Mouse (Mus musculus) urinary bladder, postnatal 14 days (tissue): ENCODE results near the gene Pgm5.
"Not testable (repeated sequence)": the region's sequence is repeated elsewhere in the genome, so short reads cannot be mapped to it uniquely, and the experiment has no call there.

Source experiments
- DNase-seq: peaks from one replicate; pipeline ENCODE4 v3.0.0; 2021; ENCODE audit warnings: low spot score

Gene Pgm5

DNA sequence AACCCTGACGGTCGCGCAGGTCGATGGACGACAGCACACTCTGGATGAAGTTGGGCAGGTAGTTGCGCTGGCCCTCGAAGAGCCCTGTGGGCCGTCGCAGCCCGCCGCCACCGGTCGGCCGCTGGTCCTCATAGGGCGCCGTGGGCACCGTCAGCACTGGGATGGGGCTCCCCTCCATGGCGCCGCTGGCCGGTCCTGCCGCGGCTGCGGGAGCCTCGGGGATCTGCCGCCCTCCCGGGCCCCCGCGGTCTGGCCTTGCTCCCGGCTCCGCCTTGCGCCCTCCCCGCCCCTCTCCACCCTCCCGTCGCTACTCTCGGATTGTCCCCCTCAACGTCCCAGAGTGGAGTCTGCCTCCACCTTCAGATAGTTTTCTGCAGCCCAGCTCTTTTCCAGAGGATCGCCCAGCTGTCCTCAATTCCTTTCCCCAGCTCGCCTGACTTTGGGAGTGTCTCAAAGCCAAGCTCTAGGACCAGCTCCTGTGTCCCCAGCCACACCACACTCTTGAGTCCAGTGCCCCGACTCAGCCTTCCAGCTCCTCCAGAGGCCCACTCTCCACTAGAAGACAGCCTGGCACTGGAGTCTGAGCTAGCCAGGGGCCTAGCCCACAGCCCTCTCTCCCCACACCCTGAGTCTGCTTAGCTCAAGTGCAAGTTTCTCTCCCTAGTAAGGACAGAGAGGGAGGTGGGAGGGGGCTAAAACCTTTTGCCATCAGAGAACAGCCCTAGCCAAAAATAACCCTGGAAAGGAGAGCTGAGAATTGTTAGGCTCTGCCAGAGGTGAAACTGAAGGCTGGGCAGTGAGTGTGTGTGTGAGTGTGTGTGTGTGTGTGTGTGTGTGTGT, at the start of gene Pgm5:
Gene Pgm5 (minus strand): TSS at position 244 of the 840 bp plus-strand sequence.
- peak; percentile 62 for DNase-seq

GRCm38 (mm10) chr19:24908385-24909155, 46.9 kb upstream of the Pgm5 start:
- DNase-seq: no peak

GRCm38 (mm10) chr19:24907655-24908054, 46.0 kb upstream of the Pgm5 start:
- no peak for DNase-seq

DNA sequence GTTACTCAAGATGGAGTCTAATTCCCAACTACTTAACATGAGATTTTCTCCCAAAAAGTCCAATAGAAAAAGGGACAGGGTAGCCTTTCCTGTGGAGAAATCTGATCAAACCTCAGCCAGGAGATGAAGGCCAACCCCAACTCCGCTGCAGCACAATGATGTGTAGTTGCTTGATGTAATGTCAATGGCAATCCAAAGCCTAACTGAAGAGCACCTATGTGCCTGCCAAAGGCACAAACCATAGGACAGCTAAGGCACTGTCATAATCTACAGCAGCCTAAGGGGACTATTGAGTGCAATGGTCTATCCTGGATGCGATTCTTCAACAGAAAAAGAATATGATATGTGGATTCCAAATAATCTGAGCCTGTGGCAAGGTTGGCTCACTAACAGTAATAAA, 41.2 kb upstream of the Pgm5 start:
- no peak for DNase-seq

DNA sequence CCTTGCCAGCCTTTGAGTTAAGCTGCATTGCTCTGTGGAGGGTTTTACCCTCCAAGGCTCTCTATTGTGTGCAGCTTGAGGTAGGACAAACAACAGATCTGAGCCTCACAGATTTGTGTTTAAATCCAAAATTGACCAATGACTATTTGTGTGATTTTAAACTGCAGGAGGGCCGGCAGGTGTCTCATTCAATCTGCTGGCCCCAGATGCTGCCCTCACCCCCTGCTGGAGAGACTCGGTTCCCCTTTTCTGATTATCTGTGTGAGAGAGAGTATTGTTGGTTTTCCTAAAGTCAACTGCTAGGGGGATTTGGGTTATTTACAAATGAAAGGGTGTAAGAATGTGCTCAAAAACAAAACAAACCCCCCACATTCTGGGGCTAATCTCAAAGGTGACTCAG, 40.6 kb upstream of the Pgm5 start:
- no peak for DNase-seq

- DNase-seq: no peak
Observed at GRCm38 (mm10) chr19:24901666-24902065, 40.0 kb upstream of the Pgm5 start.

- DNase-seq: no peak
Observed at GRCm38 (mm10) chr19:24900581-24901220, 39.0 kb upstream of the Pgm5 start, which contains the start of gene Foxd4. Foxd4 (minus strand) TSS chr19:24901197.

DNA sequence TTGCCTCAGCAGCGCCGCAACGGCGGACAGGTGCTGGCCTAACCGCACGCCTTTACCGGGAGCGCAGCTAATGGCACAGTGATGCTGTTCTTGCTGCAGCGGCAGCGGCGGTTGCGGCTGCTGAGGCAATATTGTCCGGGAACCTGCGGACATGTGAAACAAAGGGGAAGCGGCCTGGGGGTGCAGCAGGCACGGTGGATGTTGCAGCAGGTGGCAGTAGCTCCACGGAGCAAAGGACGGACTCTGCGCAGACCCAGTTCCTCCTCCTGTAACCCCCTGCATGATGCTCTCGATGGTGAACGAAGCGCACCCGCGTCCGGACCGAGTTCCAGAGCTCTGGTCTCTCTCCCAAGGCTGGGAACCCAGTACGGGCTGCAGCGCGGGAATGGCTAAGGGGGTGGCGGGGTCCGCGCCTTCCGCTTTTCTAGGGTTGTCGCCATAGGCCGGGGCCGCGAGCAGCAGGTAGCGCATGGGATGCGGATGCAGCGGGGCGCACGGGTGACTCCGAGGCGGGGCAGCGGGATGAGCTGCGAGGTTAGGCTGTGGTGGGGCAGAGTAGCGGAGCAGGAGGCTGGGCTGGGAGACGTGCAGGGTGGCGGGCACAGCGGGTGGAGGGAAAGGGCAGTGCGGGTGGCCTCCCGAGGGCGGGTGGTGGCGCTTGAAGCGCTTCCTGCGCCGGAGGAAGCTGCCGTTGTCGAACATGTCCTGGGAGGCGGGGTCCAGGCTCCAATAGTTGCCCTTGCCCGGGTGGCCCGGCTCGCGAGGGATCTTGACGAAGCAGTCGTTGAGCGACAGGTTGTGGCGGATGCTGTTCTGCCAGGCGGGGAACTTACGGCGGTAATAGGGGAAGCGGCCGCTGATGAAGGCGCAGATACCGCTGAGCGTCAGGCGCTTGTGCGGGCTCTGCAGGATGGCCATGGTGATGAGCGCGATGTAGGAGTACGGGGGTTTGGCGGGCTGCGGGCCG, 38.2 kb upstream of the Pgm5 start:
- DNase-seq: no peak

DNA sequence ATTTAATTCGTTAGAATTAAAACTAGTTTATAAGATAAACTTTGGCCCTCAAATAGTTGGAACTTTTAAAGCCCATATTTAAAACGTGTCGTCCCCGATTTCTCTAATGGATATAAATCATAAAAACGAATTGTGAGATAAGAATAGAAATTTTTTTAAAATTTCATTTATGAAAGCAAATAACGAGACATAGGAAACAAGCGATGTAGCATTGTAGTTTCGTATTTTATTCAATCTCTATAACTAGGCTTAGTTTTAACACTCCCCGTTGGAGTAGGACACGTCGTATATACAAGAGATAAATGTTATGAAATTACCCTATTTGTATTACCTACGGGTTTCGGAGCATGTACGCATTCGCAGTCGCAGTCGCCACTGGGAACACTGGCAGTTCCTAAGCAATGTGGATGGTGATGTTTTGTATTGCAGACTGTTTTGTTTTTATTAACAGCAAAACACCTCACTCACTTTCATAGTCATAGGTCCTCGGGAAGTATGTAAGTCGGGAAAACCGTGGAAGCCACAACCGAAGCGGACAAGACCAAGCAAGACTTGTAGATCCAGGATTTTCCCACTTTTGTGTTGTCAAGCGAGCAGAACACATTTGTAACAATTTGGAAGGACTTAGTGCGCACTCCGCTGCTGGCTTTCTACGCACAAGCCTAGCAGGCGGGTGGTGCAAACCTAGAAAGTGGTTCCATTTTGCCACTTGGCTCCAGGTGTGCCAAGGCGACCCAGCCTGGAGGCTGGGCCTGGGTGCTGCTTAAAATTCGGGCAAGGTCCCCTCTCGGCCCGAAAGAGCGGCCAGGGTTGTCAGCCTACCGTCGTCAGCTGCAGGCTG, 37.3 kb upstream of the Pgm5 start:
- DNase-seq: no peak

GRCm38 (mm10) chr19:24897896-24898736, 36.5 kb upstream of the Pgm5 start:
- DNase-seq: no peak

- DNase-seq: no peak
Observed at GRCm38 (mm10) chr19:24897006-24897895, 35.6 kb upstream of the Pgm5 start.

DNA sequence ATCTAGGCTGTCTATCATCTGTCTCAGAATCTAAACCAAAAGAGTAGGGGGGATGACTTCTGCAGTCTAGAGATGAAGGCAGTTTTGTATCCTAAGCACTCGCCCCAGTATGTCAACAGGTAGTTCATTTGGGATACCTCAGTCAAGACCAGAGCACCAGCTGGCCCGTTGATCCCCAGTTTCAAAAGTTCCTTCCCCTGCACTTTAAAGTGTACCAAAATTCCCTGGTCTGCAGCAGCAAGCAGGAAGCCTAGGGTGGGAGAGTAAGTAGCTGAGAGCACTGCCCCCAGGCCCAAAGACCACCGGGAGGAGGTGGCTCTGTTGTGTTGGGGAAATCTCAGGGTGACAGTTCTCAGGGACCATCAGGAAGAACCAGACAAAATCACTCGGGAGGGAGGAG, 34.9 kb upstream of the Pgm5 start:
- no peak for DNase-seq

GRCm38 (mm10) chr19:24886888-24887287, 25.2 kb upstream of the Pgm5 start:
- no peak for DNase-seq

- peak; percentile 44 for DNase-seq
Observed at GRCm38 (mm10) chr19:24885504-24885903, 23.8 kb upstream of the Pgm5 start.

DNA sequence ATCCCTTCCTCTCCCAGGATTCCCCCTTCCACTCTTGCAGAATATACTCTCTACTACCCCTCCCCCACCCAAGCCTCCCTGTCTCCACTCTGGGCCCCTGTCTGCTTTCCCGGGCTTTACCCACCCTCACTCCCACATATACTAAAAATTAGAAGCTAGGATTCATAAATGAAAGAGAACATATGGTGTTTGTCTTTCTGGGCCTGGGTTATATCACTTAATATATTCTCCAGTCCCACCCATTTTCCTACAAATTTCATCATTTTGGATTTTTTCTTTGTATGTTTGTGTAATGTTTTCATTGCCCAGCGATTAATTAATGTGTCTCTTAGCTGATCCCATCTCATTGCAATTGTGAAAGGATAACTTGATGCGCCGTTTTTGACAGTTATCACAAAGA, 19.6 kb upstream of the Pgm5 start:
- DNase-seq: no peak

DNA sequence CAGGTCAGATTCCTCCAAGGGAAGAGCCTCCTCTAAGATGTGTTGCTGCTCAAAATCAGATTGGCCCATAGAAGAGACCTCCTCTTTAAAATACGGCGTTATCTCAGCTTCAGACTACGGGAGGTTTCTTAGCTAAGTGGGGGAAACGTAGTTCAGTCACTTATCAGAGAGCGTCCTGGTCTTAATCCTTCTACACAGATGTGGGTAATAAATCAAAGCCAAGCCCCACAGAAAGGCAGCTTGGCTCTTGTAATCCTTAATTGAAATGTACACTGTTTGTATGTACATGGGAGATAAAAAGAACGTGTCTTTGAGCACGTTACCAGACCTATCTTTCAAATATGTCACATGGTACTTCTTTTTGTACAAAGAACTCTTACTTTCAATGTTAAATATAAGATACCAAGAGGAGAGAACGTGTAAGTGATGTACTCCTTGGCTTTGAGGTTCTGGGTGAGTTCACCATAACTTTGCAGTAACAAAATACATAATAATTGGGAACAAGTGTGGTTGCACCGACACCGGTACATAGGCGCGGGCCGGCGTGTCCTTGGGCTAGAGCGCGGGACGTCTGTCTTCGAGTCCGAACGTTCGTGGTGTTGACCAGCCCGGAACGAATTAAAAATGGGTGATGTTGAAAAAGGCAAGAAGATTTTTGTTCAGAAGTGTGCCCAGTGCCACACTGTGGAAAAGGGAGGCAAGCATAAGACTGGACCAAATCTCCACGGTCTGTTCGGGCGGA, 13.6 kb upstream of the Pgm5 start, which contains the start of gene Gm10053:
Gene Gm10053 (plus strand): TSS at position 558 of the 742 bp plus-strand sequence.
- not testable (repeated sequence) for DNase-seq

DNA sequence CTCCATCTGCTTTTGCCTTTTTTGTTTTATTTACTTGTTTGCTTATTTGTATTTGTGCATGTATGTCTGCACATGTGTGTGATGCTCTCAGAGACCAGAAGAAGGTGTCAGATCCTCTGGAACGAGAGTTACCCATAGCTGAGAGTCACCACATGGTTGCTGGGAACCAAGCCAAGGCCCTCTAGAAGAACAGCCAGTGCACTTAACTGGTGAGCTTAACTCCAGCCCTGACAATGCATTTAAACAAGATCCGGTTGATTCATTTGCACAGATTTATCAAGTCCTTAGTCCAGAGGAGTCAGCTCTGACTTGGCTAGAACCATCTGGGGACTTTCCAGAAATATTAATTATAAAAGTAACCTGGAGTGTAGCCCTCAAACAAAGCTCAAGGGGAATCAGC, 12.2 kb upstream of the Pgm5 start:
- peak; percentile 33 for DNase-seq
